23 mouse cellular contexts compared by ENCODE assay signal in the genomic region with DNA sequence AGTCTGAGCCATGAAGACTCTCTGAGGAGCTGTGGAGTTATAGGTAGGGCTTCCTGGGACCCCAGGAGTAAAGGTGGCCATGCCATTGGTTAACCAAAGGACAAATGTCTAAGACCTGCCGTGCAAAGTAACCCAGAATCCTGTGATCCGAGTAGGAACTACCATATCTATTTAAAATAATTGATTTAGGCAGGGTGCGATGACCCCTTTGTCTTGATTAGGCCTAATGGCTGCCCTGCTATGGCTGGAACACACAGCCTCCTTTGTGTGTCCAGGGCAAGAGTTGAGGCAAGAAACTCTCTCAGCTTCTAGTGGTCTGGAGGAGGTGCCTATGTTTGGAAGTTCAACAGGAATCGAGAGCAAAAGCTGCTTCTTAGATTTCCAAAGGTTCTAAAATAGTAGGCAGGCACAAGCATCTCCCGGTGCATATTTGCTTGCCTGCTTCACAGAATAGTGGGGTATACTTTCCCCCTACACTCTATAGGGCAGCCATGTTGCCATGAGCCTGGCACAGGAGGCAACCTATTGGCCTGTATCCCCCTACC. TPM values are rescaled to one million over a fixed set of nuclear protein-coding genes. Genes with fewer than 3 reads are reported as not detected.
"Had no signal": no experiment of that assay in that cellular context is flagged by ENCODE, and none has a peak within 500 bp of the region (broad histone marks: within the 10 kb centered on the region; RNA-seq: fewer than 3 reads in every experiment).

No protein-coding gene starts in this region.

- H3K27ac ChIP-seq: kidney, postnatal 0 days; limb, embryonic 12.5 days; limb, embryonic 15.5 days; liver, embryonic 14.5 days; macrophage; neural tube, embryonic 13.5 days; stomach, postnatal 0 days had no signal

- H3K4me3 ChIP-seq: limb, embryonic 12.5 days; limb, embryonic 15.5 days; myocyte; neural tube, embryonic 13.5 days had no signal

- DNase-seq: kidney, adult 2 months; kidney, postnatal 36 days; layer of hippocampus, adult 9-11 months; liver, postnatal 0 days; lung, embryonic 14.5 days; right cerebral cortex, adult 18-20 months; right cerebral cortex, postnatal 14 days; right cerebral cortex, postnatal 4 days; thymus, adult 2 months; thymus, postnatal 14 days had no signal

- ATAC-seq: intestine, postnatal 0 days; liver, postnatal 0 days; lung, postnatal 0 days; midbrain, embryonic 16.5 days had no signal

RNA-seq across cellular contexts. Expression of a gene that starts 59.4 kb away (rescaled TPM):
- total RNA-seq: layer of hippocampus, postnatal 25 days; left cerebral cortex, postnatal 36 days had no signal
